Mouse (Mus musculus) CD4-positive, CD25-positive, alpha-beta regulatory T cell, adult 2 months (primary cell): Measurements from ENCODE around the gene Pold2.

Experiments
- DNase-seq: peaks from one replicate; pipeline ENCODE4 v3.0.0-alpha.2; 2012; ENCODE audit warnings: low read depth, low spot score

Pold2 gene

GRCm38 (mm10) chr11:5827931-5828330 lies 50.2 kb downstream of the Pold2 start:
- no peak for DNase-seq

- DNase-seq: no peak
Observed at GRCm38 (mm10) chr11:5825432-5825831, 52.7 kb downstream of the Pold2 start.
